ENCODE assay signal across 8 mouse cellular contexts in genomic region chr6:87763376-87764280, GRCm38 (mm10). TPM values are rescaled to one million over a fixed set of nuclear protein-coding genes. Genes with fewer than 3 reads are reported as not detected.
A peak's percentile ranks its signal among the peaks of the same experiment; 100 is the strongest.
DNase-seq lines count a peak whose midpoint lies in the region; ATAC-seq and TF ChIP-seq lines count a peak whose summit lies in the region.

No protein-coding gene starts in this region.

- no peak overlapping the region for H3K4me3 ChIP-seq in heart, postnatal 0 days (ENCODE audit: low read depth, low read length)
- H3K4me3 ChIP-seq in neural tube, embryonic 15.5 days (replicated peaks) = no peak overlapping the region

- H3K4me2 ChIP-seq in heart, postnatal 0 days (ENCODE audit: low read depth, low read length) = no peak overlapping the region
- no peak overlapping the region for H3K4me2 ChIP-seq in neural tube, embryonic 15.5 days

- DNase-seq in gastrocnemius, adult 18-20 months (ENCODE audit: low spot score) = peak; percentile 28
- DNase-seq in gastrocnemius, postnatal 4 days (ENCODE audit: low spot score in 2 of 2) = no peak
- peak; percentile 68 for DNase-seq in 3T3-L1 (ENCODE audit: low read depth, low spot score)
- DNase-seq in R1 (ENCODE audit: low read depth, low spot score) = peak; percentile 68
- peak; percentile 27 for DNase-seq in heart, postnatal 0 days (ENCODE audit: low spot score)
- DNase-seq in spleen, postnatal 14 days (ENCODE audit: low spot score in 2 of 2) = no peak

- no peaks in the 10 kb centered on the region for H3K9me3 ChIP-seq in heart, postnatal 0 days (replicated peaks; ENCODE audit: control insufficient read depth, low read length)
- H3K9me3 ChIP-seq in neural tube, embryonic 15.5 days (replicated peaks) = no peaks in the 10 kb centered on the region

- no peaks in the 10 kb centered on the region for H3K4me1 ChIP-seq in heart, postnatal 0 days (ENCODE audit: control insufficient read depth, insufficient read depth)
- no peaks in the 10 kb centered on the region for H3K4me1 ChIP-seq in neural tube, embryonic 15.5 days

- H3K27ac ChIP-seq in heart, postnatal 0 days (ENCODE audit: low read depth) = no peak overlapping the region
- no peak overlapping the region for H3K27ac ChIP-seq in neural tube, embryonic 15.5 days (replicated peaks)

- H3K9ac ChIP-seq in heart, postnatal 0 days (replicated peaks; ENCODE audit: low read depth, low read length) = no peak overlapping the region
- no peak overlapping the region for H3K9ac ChIP-seq in neural tube, embryonic 15.5 days (replicated peaks)

- TF ChIP-seq EP300 in heart, postnatal 0 days (IDR thresholded peaks at IDR 0.05; ENCODE audit: low read depth) = no peak

- peak; percentile 71 for TF ChIP-seq CTCF in heart, postnatal 0 days (IDR thresholded peaks at IDR 0.05; ENCODE audit: low read depth)

- WGBS in heart, postnatal 0 days = 64% methylated on average over 4 of the region's 4 CpGs
- 68% methylated on average over 4 of the region's 4 CpGs for WGBS in neural tube, embryonic 15.5 days

- no peak for ATAC-seq in heart, postnatal 0 days (ENCODE audit: insufficient read depth, low read depth)
- peak; percentile 99 for ATAC-seq in megakaryocyte-erythroid progenitor cell, adult 5-6 weeks (replicated peaks; ENCODE audit: low FRiP score, low TSS enrichment, poor library complexity, severe bottlenecking)
- ATAC-seq in neural tube, embryonic 15.5 days (ENCODE audit: low FRiP score) = no peak

- no peaks in the 10 kb centered on the region for H3K27me3 ChIP-seq in heart, postnatal 0 days (ENCODE audit: control insufficient read depth, insufficient read depth, low read length)
- H3K27me3 ChIP-seq in neural tube, embryonic 15.5 days (replicated peaks) = no peaks in the 10 kb centered on the region

- no peaks in the 10 kb centered on the region for H3K36me3 ChIP-seq in heart, postnatal 0 days (replicated peaks; ENCODE audit: control insufficient read depth, insufficient read depth, low read length)
- H3K36me3 ChIP-seq in neural tube, embryonic 15.5 days = no peaks in the 10 kb centered on the region

RNA-seq across cellular contexts. Expression of gene Gp9, which starts 14.2 kb away (rescaled TPM):
- total RNA-seq in gastrocnemius, adult 18-20 months (2021) = not detected
- under 1 TPM in 1 of 2 experiments, not detected in 1; 0.32 TPM for total RNA-seq in gastrocnemius, postnatal 4 days (2021)
- total RNA-seq in heart, postnatal 0 days (2014; rRNA removed; ENCODE audit: low replicate concordance) = 0.19 and 0.23 TPM in 2 replicates
- polyA plus RNA-seq in heart, postnatal 0 days (2015; fragmentation: Nextera tagmentation; extraction: Ambion mirVana) = 0.89 and 1.0 TPM in 2 replicates
- total RNA-seq in megakaryocyte-erythroid progenitor cell, adult 5-6 weeks (2014; fragmentation: Nextera tagmentation) = 1.8 and 4.5 TPM in 2 replicates
- 3.1 and 7.3 TPM in 2 replicates for total RNA-seq in megakaryocyte-erythroid progenitor cell, adult 5-6 weeks (2017)
- 0.56 and 0.65 TPM in 2 replicates for polyA plus RNA-seq in neural tube, embryonic 15.5 days (2015; fragmentation: Nextera tagmentation; extraction: Ambion mirVana)

RNA-seq across cellular contexts. Expression of gene Efcc1, which starts 33.0 kb away (rescaled TPM):
- under 1 TPM; 0.66 to 0.74 TPM for total RNA-seq in gastrocnemius, adult 18-20 months (2021)
- total RNA-seq in gastrocnemius, postnatal 4 days (2021) = 1 to 10 TPM; 2.7 to 3.4 TPM
- 0.77 TPM in 1 of 2 replicates, not detected in the other for total RNA-seq in heart, postnatal 0 days (2014; rRNA removed; ENCODE audit: low replicate concordance)
- polyA plus RNA-seq in heart, postnatal 0 days (2015; fragmentation: Nextera tagmentation; extraction: Ambion mirVana) = 0.62 and 0.75 TPM in 2 replicates
- total RNA-seq in megakaryocyte-erythroid progenitor cell, adult 5-6 weeks (2014; fragmentation: Nextera tagmentation) = 0.48 and 0.77 TPM in 2 replicates
- 0.72 and 1.2 TPM in 2 replicates for total RNA-seq in megakaryocyte-erythroid progenitor cell, adult 5-6 weeks (2017)
- 4.9 and 6.2 TPM in 2 replicates for polyA plus RNA-seq in neural tube, embryonic 15.5 days (2015; fragmentation: Nextera tagmentation; extraction: Ambion mirVana)

RNA-seq across cellular contexts. Expression of gene Rab43, which starts 48.3 kb away (rescaled TPM):
- 1 to 10 TPM; 3.2 to 5.9 TPM for total RNA-seq in gastrocnemius, adult 18-20 months (2021)
- total RNA-seq in gastrocnemius, postnatal 4 days (2021) = 10 to 100 TPM; 21.4 to 25.1 TPM
- total RNA-seq in heart, postnatal 0 days (2014; rRNA removed; ENCODE audit: low replicate concordance) = 11.8 and 19.7 TPM in 2 replicates
- polyA plus RNA-seq in heart, postnatal 0 days (2015; fragmentation: Nextera tagmentation; extraction: Ambion mirVana) = 6.7 and 6.8 TPM in 2 replicates
- total RNA-seq in megakaryocyte-erythroid progenitor cell, adult 5-6 weeks (2014; fragmentation: Nextera tagmentation) = 49.7 and 51.5 TPM in 2 replicates
- total RNA-seq in megakaryocyte-erythroid progenitor cell, adult 5-6 weeks (2017) = 4.5 and 9.9 TPM in 2 replicates
- polyA plus RNA-seq in neural tube, embryonic 15.5 days (2015; fragmentation: Nextera tagmentation; extraction: Ambion mirVana) = 11.5 and 12.5 TPM in 2 replicates

Comparison
In these comparisons a context has a peak if more than half of its experiments do, and no peak if none do; other contexts are left out.
1. DNase-seq: peak in gastrocnemius, adult 18-20 months (single experiment), 3T3-L1 (single experiment), R1 (single experiment) and heart, postnatal 0 days (single experiment); none in gastrocnemius, postnatal 4 days (0 of 2) and spleen, postnatal 14 days (0 of 2).